Mouse (Mus musculus): ENCODE data around the gene Inpp5k. TPM values are rescaled to one million over a fixed set of nuclear protein-coding genes. Genes with fewer than 3 reads are reported as not detected.

Gene Inpp5k
- total and polyA plus RNA-seq, 3 experiments = 31.2 to 41.9 (median 35.6) TPM

DNA sequence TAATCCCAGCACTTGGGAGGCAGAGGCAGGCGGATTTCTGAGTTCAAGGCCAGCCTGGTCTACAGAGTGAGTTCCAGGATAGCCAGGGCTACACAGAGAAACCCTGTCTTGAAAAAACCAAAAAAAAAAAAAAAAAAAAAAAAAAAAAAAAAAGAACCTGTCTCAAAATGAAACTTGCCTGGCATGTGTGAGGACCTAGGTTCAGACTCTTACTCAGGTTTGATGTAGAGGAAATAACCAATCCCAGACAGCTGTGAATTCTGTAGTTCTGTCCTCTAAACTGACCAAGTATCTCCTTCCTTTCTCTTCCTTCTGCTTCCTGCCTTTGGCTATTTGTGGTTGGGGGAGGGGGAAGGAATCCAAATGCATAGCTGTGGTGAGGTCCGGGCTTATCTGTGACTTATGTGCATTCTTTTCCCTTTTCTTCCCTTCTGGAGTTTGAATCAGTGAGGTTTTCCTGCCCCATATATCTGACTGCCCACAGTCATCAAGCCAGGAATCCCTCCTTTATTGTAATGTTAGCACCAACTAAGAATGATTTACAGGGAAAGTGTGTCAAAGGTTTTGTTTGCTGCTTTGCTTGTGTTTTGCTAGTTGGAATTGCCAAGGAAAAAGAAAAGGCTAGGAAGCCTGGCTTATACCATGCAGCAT is 56.7 kb downstream of the Inpp5k start:
- peak overlapping the region; percentile 24; the same call in 1 of the 2 replicates for H3K27ac ChIP-seq (ENCODE audit: insufficient read depth, low read depth)
- peaks cover 22 to 77% of the 10 kb centered on the region in 2 experiments for H3K36me3 ChIP-seq (replicated peaks in 1 of 2; ENCODE audit: control insufficient read depth in 1 of 2, insufficient read depth in 1 of 2, low read length in 1 of 2)
- H3K27me3 ChIP-seq (replicated peaks) = no peaks in the 10 kb centered on the region
- in situ Hi-C loops (cut with MboI; ENCODE audit: low pct_ligation_motif_present, low pct_unique_long_range_greater_than_20kb, low sequenced_read_pairs) = no loop called here
- dilution Hi-C loops (cut with MboI; ENCODE audit: extremely low pct_ligation_motif_present, extremely low pct_unique_long_range_greater_than_20kb, low sequenced_read_pairs) = no loop called here
- H3K79me2 ChIP-seq (replicated peaks; ENCODE audit: control insufficient read depth, extremely low read depth, insufficient read depth, poor library complexity, severe bottlenecking) = peaks cover 78% of the 10 kb centered on the region
- TF ChIP-seq CTCF (conservative IDR thresholded peaks at IDR 0.05 in 1 of 2, IDR thresholded peaks at IDR 0.05 in 1 of 2; ENCODE audit: low read depth in 2 of 2, low read length in 2 of 2) (no peak), IRF4 (IDR thresholded peaks at IDR 0.05; ENCODE audit: low read depth, low read length) (peak; percentile 69), POLR2A (IDR thresholded peaks at IDR 0.05; ENCODE audit: low read depth, low read length) (no peak), POLR2AphosphoS2 (IDR thresholded peaks at IDR 0.05; ENCODE audit: low read depth, low read length) (peak; percentile 54; the same call in 1 of the 2 replicates), MAX (IDR thresholded peaks at IDR 0.05; ENCODE audit: low read length) (no peak), ZNF384 (IDR thresholded peaks at IDR 0.05; ENCODE audit: low read depth, low read length) (peak; percentile 96), ELF1 (IDR thresholded peaks at IDR 0.05; ENCODE audit: low read depth, low read length) (no peak), NRF1 (IDR thresholded peaks at IDR 0.05; ENCODE audit: low read depth, low read length) (no peak), HCFC1 (IDR thresholded peaks at IDR 0.05; ENCODE audit: low read depth, low read length) (no peak), GABPA (IDR thresholded peaks at IDR 0.05; ENCODE audit: insufficient replicate concordance, low read depth, low read length) (no peak), USF1 (IDR thresholded peaks at IDR 0.05; ENCODE audit: low read depth, low read length) (no peak), ETS1 (conservative IDR thresholded peaks at IDR 0.05; ENCODE audit: low read depth, low read length) (no peak), BHLHE40 (IDR thresholded peaks at IDR 0.05; ENCODE audit: low read depth, low read length) (peak; percentile 58), PAX5 (IDR thresholded peaks at IDR 0.05; ENCODE audit: low read length) (no peak), TCF12 (IDR thresholded peaks at IDR 0.05; ENCODE audit: low read depth, low read length) (peak; percentile 23; the same call in 1 of the 2 replicates), CHD2 (IDR thresholded peaks at IDR 0.05; ENCODE audit: low read length) (peak; percentile 51; the same call in 1 of the 2 replicates), RAD21 (IDR thresholded peaks at IDR 0.05; ENCODE audit: low read depth, low read length) (no peak), EP300 (IDR thresholded peaks at IDR 0.05; ENCODE audit: low read length) (peak; percentile 56; the same call in 1 of the 2 replicates), UBTF (IDR thresholded peaks at IDR 0.05; ENCODE audit: low read depth, low read length) (no peak), JUND (conservative IDR thresholded peaks at IDR 0.05; ENCODE audit: low read depth, low read length) (peak; percentile 64), TBP (conservative IDR thresholded peaks at IDR 0.05; ENCODE audit: low read depth, low read length) (no peak), ZC3H11A (IDR thresholded peaks at IDR 0.05; ENCODE audit: low read depth, low read length) (no peak), CHD1 (IDR thresholded peaks at IDR 0.05; ENCODE audit: low read depth, low read length) (no peak), MEF2A (IDR thresholded peaks at IDR 0.05; ENCODE audit: borderline replicate concordance, low read depth, low read length) (no peak)
- no peak overlapping the region for H3K4me2 ChIP-seq (ENCODE audit: insufficient read depth, low read depth, poor library complexity, severe bottlenecking)
- no peak overlapping the region for H3K9ac ChIP-seq (ENCODE audit: insufficient read depth, low read depth)
- no peaks in the 10 kb centered on the region for H3K9me3 ChIP-seq (replicated peaks; ENCODE audit: low read length)
- peaks cover 11 to 43% of the 10 kb centered on the region in 2 experiments for H3K4me1 ChIP-seq (ENCODE audit: control insufficient read depth in 1 of 2, insufficient read depth in 2 of 2)
- peak; percentile 30 for DNase-seq (ENCODE audit: extremely low read depth)
- H3K4me3 ChIP-seq (replicated peaks in 1 of 3; ENCODE audit: low read depth in 2 of 3, low read length in 2 of 3, poor library complexity in 1 of 3) = no peak overlapping the region

All from CH12.LX (cell line).